In the genomic region with DNA sequence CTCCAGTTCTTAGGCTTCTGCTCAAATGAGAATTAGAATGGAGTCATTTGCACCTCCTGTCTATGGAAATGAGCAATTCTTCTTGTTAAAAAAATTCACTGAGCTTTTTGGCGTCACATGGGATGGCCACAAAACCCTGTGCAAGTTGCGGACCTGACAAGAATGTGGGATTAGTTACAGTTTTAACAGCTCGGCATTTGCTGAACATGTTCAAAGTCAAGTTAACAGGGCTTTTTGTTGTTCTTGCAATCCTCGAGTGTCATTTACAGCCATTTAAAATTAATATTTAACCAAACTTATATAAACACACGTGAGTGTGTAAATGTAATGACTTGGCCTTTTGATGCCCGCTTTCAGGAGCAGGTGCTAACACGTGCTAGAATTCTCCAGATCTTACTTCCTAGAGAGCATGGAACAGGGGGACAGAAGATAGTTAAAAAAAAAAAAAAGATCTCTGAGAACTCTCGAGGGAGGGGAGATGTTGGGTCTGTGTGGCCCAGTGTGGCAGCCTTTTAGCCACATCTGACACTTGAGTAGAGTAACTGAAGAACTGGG, we compare ENCODE assay signal across 19 mouse cellular contexts.
A peak's percentile ranks its signal among the peaks of the same experiment; 100 is the strongest.
DNase-seq lines count a peak whose midpoint lies in the region; ATAC-seq and TF ChIP-seq lines count a peak whose summit lies in the region.
"Had no signal": no experiment of that assay in that cellular context is flagged by ENCODE, and none has a peak within 500 bp of the region (broad histone marks: within the 10 kb centered on the region; RNA-seq: fewer than 3 reads in every experiment).

No protein-coding gene starts in this region.

- peak; percentile 44; the same call in 1 of the 2 replicates for ATAC-seq in lung, embryonic 16.5 days (ENCODE audit: low read depth)
- ATAC-seq: forebrain, postnatal 0 days had no signal

- no peak for TF ChIP-seq CTCF in small intestine, adult 2 months (IDR thresholded peaks at IDR 0.05; ENCODE audit: extremely low read depth, insufficient read length, insufficient replicate concordance, low read depth, low read length)

- no peaks in the 10 kb centered on the region for H3K36me3 ChIP-seq in lung, embryonic 16.5 days (ENCODE audit: control insufficient read depth, insufficient read depth, low read length)
- no peaks in the 10 kb centered on the region for H3K36me3 ChIP-seq in small intestine, adult 2 months (ENCODE audit: control insufficient read depth, insufficient read depth, low read length)
- H3K36me3 ChIP-seq: forebrain, embryonic 12.5 days; hindbrain, embryonic 10.5 days had no signal

- no peaks in the 10 kb centered on the region for H3K9me3 ChIP-seq in lung, embryonic 16.5 days (ENCODE audit: control insufficient read depth, low read length)
- H3K9me3 ChIP-seq: embryonic facial prominence, embryonic 12.5 days; forebrain, embryonic 12.5 days; heart, embryonic 12.5 days; hindbrain, embryonic 10.5 days had no signal

- no peaks in the 10 kb centered on the region; the same call in 1 of the 2 replicates for H3K4me1 ChIP-seq in lung, embryonic 16.5 days (replicated peaks; ENCODE audit: control insufficient read depth, insufficient read depth, low read length)
- peaks cover 12% of the 10 kb centered on the region for H3K4me1 ChIP-seq in small intestine, adult 2 months (ENCODE audit: control insufficient read depth, insufficient read depth, insufficient read length, low read length)

- H3K9ac ChIP-seq in lung, embryonic 16.5 days (ENCODE audit: low read length): no peak overlapping the region
- H3K9ac ChIP-seq: embryonic facial prominence, embryonic 12.5 days; forebrain, embryonic 12.5 days; forebrain, postnatal 0 days; heart, embryonic 12.5 days; hindbrain, embryonic 14.5 days had no signal

- 52% methylated on average over 8 of the region's 8 CpGs for WGBS in lung, embryonic 16.5 days
- WGBS in small intestine, adult 2 months: 30% methylated on average over 8 of the region's 8 CpGs

- H3K4me3 ChIP-seq in lung, embryonic 16.5 days (ENCODE audit: low read length): no peak overlapping the region
- no peak overlapping the region for H3K4me3 ChIP-seq in small intestine, adult 2 months (ENCODE audit: low read depth, low read length)
- H3K4me3 ChIP-seq: embryonic facial prominence, embryonic 12.5 days; forebrain, embryonic 12.5 days; heart, adult 2 months; heart, embryonic 12.5 days; hindbrain, embryonic 10.5 days had no signal

- H3K27me3 ChIP-seq in lung, embryonic 16.5 days (ENCODE audit: control insufficient read depth, insufficient read depth, low read depth, low read length): no peaks in the 10 kb centered on the region; the same call in 1 of the 2 replicates
- H3K27me3 ChIP-seq in small intestine, adult 2 months (ENCODE audit: control insufficient read depth, insufficient read depth, low read length): no peaks in the 10 kb centered on the region
- H3K27me3 ChIP-seq: embryonic facial prominence, embryonic 12.5 days; forebrain, embryonic 12.5 days; heart, embryonic 12.5 days had no signal

- DNase-seq in heart, adult 11 months: peak; percentile 28
- DNase-seq in heart, adult 9 months (ENCODE audit: low spot score in 2 of 2): no peak
- DNase-seq in kidney, adult 9 months: peak; percentile 80
- DNase-seq in kidney, postnatal 4 days: no peak
- no peak for DNase-seq in lung, postnatal 4 days
- no peak for DNase-seq in frontal cortex, postnatal 10 days (ENCODE audit: low spot score in 2 of 2)
- DNase-seq: adrenal gland, postnatal 10 days; cerebellum, adult 11 months; cerebellum, adult 8-10 months; cerebellum, postnatal 25 days; forebrain, postnatal 0 days; heart, adult 2 months had no signal

- H3K27ac ChIP-seq in lung, embryonic 16.5 days (ENCODE audit: low read length): no peak overlapping the region
- peak overlapping the region; percentile 61 for H3K27ac ChIP-seq in small intestine, adult 2 months (ENCODE audit: insufficient read depth, low read depth, low read length)
- H3K27ac ChIP-seq: forebrain, embryonic 12.5 days; heart, adult 2 months; hindbrain, embryonic 10.5 days; hindbrain, embryonic 14.5 days had no signal

- no peak for TF ChIP-seq POLR2A in small intestine, adult 2 months (IDR thresholded peaks at IDR 0.05; ENCODE audit: low read depth, low read length)

- no peak overlapping the region for H3K4me2 ChIP-seq in lung, embryonic 16.5 days (ENCODE audit: low read depth, low read length)
- H3K4me2 ChIP-seq: embryonic facial prominence, embryonic 12.5 days; forebrain, embryonic 12.5 days; heart, embryonic 12.5 days; hindbrain, embryonic 14.5 days had no signal

Comparison
In these comparisons a context has a peak if more than half of its experiments do, and no peak if none do; other contexts are left out.
1. DNase-seq: peak in heart, adult 11 months (single experiment) and kidney, adult 9 months (single experiment); none in heart, adult 9 months (0 of 2), kidney, postnatal 4 days (0 of 2), lung, postnatal 4 days (0 of 2) and frontal cortex, postnatal 10 days (0 of 2).